Mouse (Mus musculus) midbrain, embryonic 14.5 days (tissue): ENCODE data around the gene Ero1l. TPM values are rescaled to one million over a fixed set of nuclear protein-coding genes. Genes with fewer than 3 reads are reported as not detected.

Experiments used
- ATAC-seq: fragments of 200-750 bp; cut with Nextera tagmentation; 2 replicates; pipeline ENCODE4 v1.8.0; 2017; ENCODE audit warnings: moderate number of reproducible peaks, moderate library complexity; ENCODE audit not compliant: low FRiP score, low TSS enrichment
- DNase-seq: peaks from one replicate; pipeline ENCODE4 v3.0.0-alpha.2; 2015
- H3K27ac ChIP-seq: fragments of 300-500 bp; sonication (generic); replicated peaks from 2 replicates; pipeline ENCODE4 v1.5.1; 2014; ENCODE audit warnings: mild to moderate bottlenecking, low read depth, low read length, moderate library complexity
- H3K27me3 ChIP-seq: fragments of 300-500 bp; sonication (generic); 2 replicates; pipeline ENCODE4 v1.6.1; 2014; ENCODE audit warnings: low read length, control low read depth, mixed read lengths; ENCODE audit not compliant: control insufficient read depth, insufficient read depth
- H3K36me3 ChIP-seq: fragments of 300-500 bp; sonication (generic); 2 replicates; pipeline ENCODE4 v1.6.1; 2014; ENCODE audit warnings: low read length, control low read depth; ENCODE audit not compliant: control insufficient read depth, insufficient read depth
- H3K4me1 ChIP-seq: fragments of 300-500 bp; sonication (generic); 2 replicates; pipeline ENCODE4 v1.6.1; 2014; ENCODE audit warnings: mild to moderate bottlenecking, antibody characterized with exemption, low read length, control low read depth; ENCODE audit not compliant: control insufficient read depth, insufficient read depth
- H3K4me2 ChIP-seq: fragments of 300-500 bp; sonication (generic); 2 replicates; pipeline ENCODE4 v1.6.1; 2014; ENCODE audit warnings: mild to moderate bottlenecking, low read length, moderate library complexity
- H3K4me3 ChIP-seq: fragments of 300-500 bp; sonication (generic); replicated peaks from 2 replicates; pipeline ENCODE4 v1.5.1; 2014; ENCODE audit warnings: low read depth, low read length
- H3K9ac ChIP-seq: fragments of 300-500 bp; sonication (generic); replicated peaks from 2 replicates; pipeline ENCODE4 v1.6.1; 2014; ENCODE audit warnings: mild to moderate bottlenecking, low read length, moderate library complexity
- H3K9me3 ChIP-seq: fragments of 300-500 bp; sonication (generic); 2 replicates; pipeline ENCODE4 v1.6.1; 2016; ENCODE audit warnings: low read length, control low read depth, mixed read lengths; ENCODE audit not compliant: control insufficient read depth
- WGBS: fragments of 180-500 bp; shearing (Covaris S2); extraction: QIAGEN DNeasy Blood & Tissue Kit; methylation state at CpG from one replicate; pipeline ENCODE4 v1.1.7; 2014; 5-methylcytosine and 5-hydroxymethylcytosine counted together
- polyA plus RNA-seq: library from polyadenylated mRNA; unstranded; fragments of >200 nt; fragmentation: Nextera tagmentation; extraction: Ambion mirVana; gene quantifications from 2 replicates; pipeline ENCODE4 v1.2.1, GENCODE M21; 2014

Gene Ero1l
- 29.9 and 30.0 TPM in 2 replicates for polyA plus RNA-seq

GRCm38 (mm10) chr14:45318426-45319236, at the start of gene Ero1l:
Ero1l (minus strand) TSS chr14:45318771.
- Histone ChIP-seq H3K4me2 (peak within 1 kb of the TSS; percentile 71), H3K4me3 (peak within 1 kb of the TSS; percentile 76), H3K9me3 (no peaks in the 10 kb centered on the region), H3K27ac (peak within 1 kb of the TSS; percentile 96), H3K27me3 (no peaks in the 10 kb centered on the region), H3K9ac (peak within 1 kb of the TSS; percentile 90), H3K36me3 (no peaks in the 10 kb centered on the region), H3K4me1 (peaks cover 27% of the 10 kb centered on the region)
- DNase-seq (peak; percentile 95), ATAC-seq (peak; percentile 96)
- 1% methylated on average over 72 of the region's 74 CpGs for WGBS

- Histone ChIP-seq H3K27ac (no peak overlapping the region), H3K27me3 (no peaks in the 10 kb centered on the region), H3K9ac (no peak overlapping the region), H3K4me3 (no peak overlapping the region), H3K4me1 (no peaks in the 10 kb centered on the region), H3K4me2 (no peak overlapping the region), H3K36me3 (peaks cover 13% of the 10 kb centered on the region), H3K9me3 (no peaks in the 10 kb centered on the region; the same call in 1 of the 2 replicates)
- DNase-seq (no peak), ATAC-seq (no peak)
- 88% methylated on average over 6 of the region's 6 CpGs for WGBS
Measured at GRCm38 (mm10) chr14:45365196-45365587, 46.6 kb upstream of the Ero1l start.

- Histone ChIP-seq H3K4me2 (no peak overlapping the region), H3K4me3 (no peak overlapping the region), H3K27me3 (no peaks in the 10 kb centered on the region), H3K9ac (no peak overlapping the region), H3K36me3 (peaks cover 8% of the 10 kb centered on the region), H3K27ac (0 out of 2 replicates have a peak overlapping the region, but pooled peaks have one; percentile 8), H3K9me3 (no peaks in the 10 kb centered on the region), H3K4me1 (no peaks in the 10 kb centered on the region)
- WGBS, result 70% methylated on average over 16 of the region's 16 CpGs
- no peak for ATAC-seq
- peak; percentile 20 for DNase-seq
Measured at GRCm38 (mm10) chr14:45364211-45365195, 45.9 kb upstream of the Ero1l start.

GRCm38 (mm10) chr14:45350931-45351859, 32.6 kb upstream of the Ero1l start, which contains the start of gene Styx:
Styx (plus strand) TSS chr14:45351093.
- H3K9ac ChIP-seq, result peak within 1 kb of the TSS; percentile 71
- H3K4me1 ChIP-seq, result 0 out of 2 replicates have a peak, but pooled peaks cover 7% of the 10 kb centered on the region
- peaks cover 22% of the 10 kb centered on the region for H3K36me3 ChIP-seq
- under 1% methylated on average over 82 of the region's 93 CpGs for WGBS
- no peaks in the 10 kb centered on the region for H3K9me3 ChIP-seq
- peak within 1 kb of the TSS; percentile 72 for H3K4me2 ChIP-seq
- H3K4me3 ChIP-seq, result peak within 1 kb of the TSS; percentile 71
- H3K27ac ChIP-seq, result peak within 1 kb of the TSS; percentile 74
- DNase-seq (peak; percentile 96), ATAC-seq (peak; percentile 98)
- H3K27me3 ChIP-seq, result no peaks in the 10 kb centered on the region

- Histone ChIP-seq H3K4me1 (0 out of 2 replicates have a peak, but pooled peaks cover 4% of the 10 kb centered on the region), H3K36me3 (peaks cover 29% of the 10 kb centered on the region), H3K9me3 (no peaks in the 10 kb centered on the region), H3K27ac (peak within 1 kb of the TSS; percentile 92), H3K4me2 (peak within 1 kb of the TSS; percentile 70), H3K4me3 (peak within 1 kb of the TSS; percentile 96), H3K9ac (peak within 1 kb of the TSS; percentile 92), H3K27me3 (no peaks in the 10 kb centered on the region)
- under 1% methylated on average over 44 of the region's 44 CpGs for WGBS
- ATAC-seq, result peak; percentile 97
- peak; percentile 97 for DNase-seq
Measured at GRCm38 (mm10) chr14:45329589-45330181, 11.1 kb upstream of the Ero1l start, which contains the start of gene Psmc6. Psmc6 (plus strand) TSS chr14:45329788.

GRCm38 (mm10) chr14:45329018-45329588, 10.5 kb upstream of the Ero1l start:
- Histone ChIP-seq H3K27ac (peak overlapping the region; percentile 92), H3K9me3 (no peaks in the 10 kb centered on the region), H3K36me3 (peaks cover 25% of the 10 kb centered on the region), H3K4me1 (0 out of 2 replicates have a peak, but pooled peaks cover 4% of the 10 kb centered on the region), H3K4me2 (peak overlapping the region; percentile 51), H3K9ac (no peak overlapping the region; the same call in 1 of the 2 replicates), H3K4me3 (peak overlapping the region; percentile 96), H3K27me3 (no peaks in the 10 kb centered on the region)
- WGBS, result 15% methylated on average over 8 of the region's 8 CpGs
- ATAC-seq (peak; percentile 21), DNase-seq (no peak)

- 91% methylated on average over 4 of the region's 4 CpGs for WGBS
- H3K27ac ChIP-seq, result no peak overlapping the region
Measured at GRCm38 (mm10) chr14:45328072-45328713, 9.6 kb upstream of the Ero1l start.

More at GRCm38 (mm10) chr14:45328072-45328713, 9.6 kb upstream of the Ero1l start:
- Histone ChIP-seq H3K27me3 (no peaks in the 10 kb centered on the region), H3K9me3 (no peaks in the 10 kb centered on the region), H3K4me2 (no peak overlapping the region), H3K9ac (no peak overlapping the region), H3K4me3 (no peak overlapping the region), H3K4me1 (0 out of 2 replicates have a peak, but pooled peaks cover 4% of the 10 kb centered on the region), H3K36me3 (peaks cover 20% of the 10 kb centered on the region)
- no peak for ATAC-seq
- DNase-seq, result no peak
